16 mouse cellular contexts compared by ENCODE assay signal in genomic region chr15:82863674-82864073, GRCm38 (mm10).
"Had no signal": no experiment of that assay in that cellular context is flagged by ENCODE, and none has a peak within 500 bp of the region (broad histone marks: within the 10 kb centered on the region; RNA-seq: fewer than 3 reads in every experiment).

No protein-coding gene starts in this region.

- H3K4me3 ChIP-seq: liver, embryonic 13.5 days; liver, embryonic 15.5 days; megakaryocyte, embryonic 14.5 days; midbrain, embryonic 13.5 days; midbrain, embryonic 15.5 days; neural tube, embryonic 12.5 days had no signal

- H3K36me3 ChIP-seq: liver, embryonic 13.5 days; liver, embryonic 15.5 days; midbrain, embryonic 13.5 days; midbrain, embryonic 15.5 days; neural tube, embryonic 12.5 days had no signal

- H3K27me3 ChIP-seq: liver, embryonic 13.5 days; liver, embryonic 15.5 days; megakaryocyte, embryonic 14.5 days; midbrain, embryonic 13.5 days; midbrain, embryonic 15.5 days; neural tube, embryonic 12.5 days had no signal

- H3K9me3 ChIP-seq: liver, embryonic 13.5 days; liver, embryonic 15.5 days; midbrain, embryonic 13.5 days; midbrain, embryonic 15.5 days had no signal

- DNase-seq: liver, embryonic 13.5 days; liver, postnatal 0 days; right cerebral cortex, postnatal 14 days; right cerebral cortex, postnatal 4 days; spleen, adult 18-20 months; thymus, adult 18-20 months; thymus, postnatal 14 days; thymus, postnatal 36 days had no signal

- H3K27ac ChIP-seq: liver, embryonic 13.5 days; liver, embryonic 15.5 days; macrophage; midbrain, embryonic 13.5 days; midbrain, embryonic 15.5 days; neural tube, embryonic 12.5 days had no signal

- H3K4me1 ChIP-seq: neural tube, embryonic 12.5 days had no signal

- ATAC-seq: liver, postnatal 0 days; midbrain, embryonic 13.5 days; midbrain, embryonic 15.5 days had no signal

- H3K4me2 ChIP-seq: liver, embryonic 13.5 days; liver, embryonic 15.5 days; lung, embryonic 14.5 days; midbrain, embryonic 11.5 days; midbrain, embryonic 13.5 days; midbrain, embryonic 15.5 days; neural tube, embryonic 12.5 days had no signal

- H3K9ac ChIP-seq: liver, embryonic 13.5 days; liver, embryonic 15.5 days; liver, postnatal 0 days; lung, embryonic 14.5 days; midbrain, embryonic 13.5 days; midbrain, embryonic 15.5 days; neural tube, embryonic 12.5 days had no signal
